Mouse (Mus musculus) frontal cortex, postnatal 36 days (tissue): Measurements from ENCODE around the gene Galnt2.

Experiments used
- DNase-seq, 2 experiments: peaks; one replicate each; pipeline ENCODE4 v3.0.0; 2022; ENCODE audit warnings: low spot score in 2 of 2

Galnt2 gene

DNA sequence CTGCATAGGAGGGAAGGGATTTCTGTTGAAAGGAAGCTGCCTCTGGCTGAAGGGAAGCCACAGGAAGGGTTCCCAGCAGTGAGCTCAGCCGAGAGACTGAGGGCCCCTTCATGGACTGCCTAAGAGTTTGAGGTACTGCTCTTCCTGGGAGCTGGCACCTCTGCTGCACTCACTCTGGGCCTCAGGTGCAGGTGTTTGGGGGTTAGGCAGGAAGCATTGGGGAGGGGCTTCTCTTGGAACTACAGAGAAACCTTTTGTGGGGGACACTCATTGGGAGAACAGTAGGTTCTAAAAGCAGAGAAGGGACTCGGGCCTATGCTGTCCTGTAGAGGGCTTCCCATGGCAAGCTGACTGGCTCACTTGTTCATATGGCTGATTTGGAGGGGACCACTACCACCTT lies 3.3 kb downstream of the Galnt2 start:
- DNase-seq, result no peak

DNA sequence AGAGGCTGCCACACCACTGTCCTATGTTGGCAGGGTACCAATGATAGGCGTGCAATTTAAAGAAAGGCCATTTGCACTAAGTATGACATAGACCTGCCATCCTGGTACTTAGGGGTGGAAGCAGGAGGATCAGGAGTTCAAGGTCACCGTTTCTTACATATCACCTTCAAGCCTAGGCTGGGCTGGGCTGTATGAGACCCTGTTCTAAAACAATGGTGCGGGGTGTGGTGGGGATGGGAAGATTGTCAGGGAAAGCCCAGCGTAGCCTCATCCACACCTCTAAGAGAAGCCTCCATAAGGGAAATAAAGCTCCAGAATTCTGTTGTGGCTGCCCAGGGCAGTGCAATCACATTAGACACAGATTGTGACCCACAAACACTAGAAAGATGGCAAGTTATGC lies 4.3 kb downstream of the Galnt2 start:
- no peak for DNase-seq

GRCm38 (mm10) chr8:124239350-124239749 lies 8.2 kb downstream of the Galnt2 start:
- DNase-seq, result no peak

GRCm38 (mm10) chr8:124240932-124241331 lies 9.7 kb downstream of the Galnt2 start:
- DNase-seq, result no peak

- no peak for DNase-seq
Observed at GRCm38 (mm10) chr8:124242208-124242607, 11.0 kb downstream of the Galnt2 start.

DNA sequence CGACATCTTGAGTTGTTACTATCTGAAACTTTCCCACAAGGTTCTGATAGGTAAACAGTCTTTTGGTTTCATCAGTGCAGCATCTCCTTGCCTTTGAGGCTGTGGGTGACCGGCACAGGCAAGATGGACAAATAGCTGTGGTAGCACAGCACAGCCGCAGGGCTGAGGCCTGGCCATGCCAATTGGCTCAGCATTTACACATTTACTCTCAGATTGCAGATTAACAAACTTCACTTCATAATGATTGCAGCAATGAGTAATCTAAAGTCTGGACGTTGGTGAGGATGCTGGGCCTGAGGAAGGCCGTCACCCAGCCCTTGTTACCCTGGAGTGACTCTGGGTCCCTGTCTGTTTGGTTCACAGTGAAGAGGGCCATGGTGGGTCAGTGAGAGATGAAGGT lies 11.7 kb downstream of the Galnt2 start:
- no peak for DNase-seq

DNA sequence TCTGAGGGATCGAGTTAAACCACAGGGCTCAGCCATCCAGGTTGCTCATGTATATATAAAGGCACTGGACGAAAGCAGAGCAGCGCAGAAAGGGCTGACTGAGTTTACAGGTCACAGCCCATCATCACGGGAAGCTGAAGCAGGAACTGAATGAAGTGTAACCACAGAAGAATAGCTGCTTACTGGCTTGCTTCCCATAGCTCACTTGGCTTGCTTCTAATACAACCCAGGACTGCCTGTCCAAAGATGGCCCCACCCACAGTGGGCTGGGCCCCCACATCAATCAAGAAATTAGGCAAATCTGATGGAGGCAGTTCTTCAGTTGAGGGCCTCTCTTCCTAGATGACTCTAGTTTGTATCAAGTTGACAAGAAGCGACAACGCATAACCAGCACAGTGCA lies 16.4 kb downstream of the Galnt2 start:
- no peak for DNase-seq

- no peak for DNase-seq
Observed at GRCm38 (mm10) chr8:124248688-124249087, 17.5 kb downstream of the Galnt2 start.

DNA sequence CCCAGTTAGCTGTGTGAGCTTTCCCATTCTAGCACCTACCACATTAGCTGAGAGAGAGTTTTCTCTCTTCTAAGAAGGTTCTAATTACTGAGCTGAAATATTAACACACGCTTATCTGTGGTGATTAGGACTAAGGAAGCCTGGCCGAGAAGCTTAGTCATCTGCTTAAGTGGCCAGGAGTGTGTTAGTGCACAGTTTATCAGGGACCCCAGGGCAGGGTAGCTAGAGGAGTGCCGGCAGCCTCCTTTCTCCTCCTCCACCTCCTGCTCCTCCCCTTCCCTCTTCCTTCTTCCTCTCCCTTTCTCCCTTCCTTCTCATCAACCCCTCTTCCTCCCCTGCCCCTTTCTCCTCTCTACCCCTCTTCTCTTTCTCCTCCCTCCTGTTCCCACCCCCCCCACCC lies 19.1 kb downstream of the Galnt2 start:
- DNase-seq, result no peak

DNA sequence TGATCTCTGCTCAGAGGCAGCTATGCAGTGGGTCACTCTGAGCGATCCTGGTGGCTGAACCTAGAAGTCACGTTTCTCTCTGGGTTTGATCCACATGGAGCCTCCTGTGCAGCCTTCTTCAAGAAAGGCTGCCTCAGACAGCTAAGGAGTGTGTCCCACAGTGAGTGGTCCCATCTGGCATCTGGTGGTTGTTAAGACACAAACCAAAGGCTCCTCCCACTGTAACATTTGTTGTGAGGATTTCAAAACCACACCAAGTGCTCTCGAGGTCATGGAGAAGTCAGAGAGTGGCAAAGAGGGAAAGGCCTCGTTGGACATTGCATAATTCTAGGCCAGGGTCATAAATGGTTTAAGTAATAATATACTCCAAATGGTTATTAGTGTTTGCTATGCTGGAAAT lies 19.6 kb downstream of the Galnt2 start:
- no peak for DNase-seq

DNA sequence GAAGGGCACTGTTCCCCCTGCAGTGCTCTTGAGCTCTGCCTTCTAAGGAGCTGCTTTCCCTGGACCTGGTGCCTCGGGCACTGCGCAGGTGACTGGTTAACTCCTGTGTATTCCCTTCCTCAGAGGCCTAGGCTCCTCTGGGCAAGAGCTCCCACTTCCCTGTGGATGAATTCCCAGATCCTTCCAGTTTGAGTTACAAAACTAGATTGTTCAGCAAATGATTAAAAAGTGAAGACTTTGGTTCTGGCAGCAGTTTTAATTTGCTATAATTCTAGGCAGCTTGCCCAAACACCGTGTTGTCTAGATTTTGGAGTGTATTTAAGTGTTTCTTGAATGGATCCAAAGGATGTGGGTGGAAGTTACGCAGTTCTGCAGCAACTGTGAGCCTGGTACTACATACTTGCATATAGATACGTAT lies 21.4 kb downstream of the Galnt2 start:
- DNase-seq, result peak in 1 of 2 experiments; percentile 46

DNA sequence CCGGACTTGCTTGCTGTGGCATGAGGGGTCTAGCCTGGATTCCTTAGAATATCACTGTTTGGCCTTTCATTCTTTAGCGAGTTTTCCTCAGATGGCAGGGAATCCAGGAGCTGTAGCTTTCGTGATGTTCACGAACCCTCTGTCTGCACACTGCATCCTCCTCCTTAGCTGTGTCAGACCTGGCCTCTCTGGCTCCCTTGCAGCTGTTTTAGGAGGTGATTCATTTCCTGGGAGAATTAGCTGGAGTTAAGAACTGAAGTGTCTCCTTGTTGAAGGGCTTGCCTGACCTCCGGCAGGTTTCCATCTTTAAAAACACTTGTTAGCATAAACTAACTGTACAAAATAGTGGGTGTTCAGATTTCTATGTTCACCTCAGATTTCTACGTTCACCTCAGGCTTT lies 22.7 kb downstream of the Galnt2 start:
- no peak for DNase-seq

DNA sequence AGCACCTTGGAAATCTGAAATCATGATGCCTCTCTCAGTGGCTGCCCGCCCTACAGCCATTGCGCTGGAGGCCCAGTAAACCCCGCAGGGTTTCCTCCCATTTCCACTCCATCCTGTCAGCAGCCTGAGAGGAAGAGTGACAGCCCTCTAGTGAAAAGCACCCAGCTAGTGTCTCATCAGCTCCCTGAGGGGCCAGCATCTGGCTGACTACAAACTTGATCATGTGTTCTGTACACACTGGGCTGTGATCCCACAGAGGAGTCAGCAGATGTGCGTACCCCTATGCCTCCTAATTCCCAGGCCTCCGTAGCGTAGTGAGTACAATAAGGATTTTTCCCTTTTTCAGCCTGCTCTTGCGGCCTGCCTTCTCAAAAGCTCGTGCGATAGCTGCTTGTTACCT lies 25.6 kb downstream of the Galnt2 start:
- DNase-seq, result no peak

DNA sequence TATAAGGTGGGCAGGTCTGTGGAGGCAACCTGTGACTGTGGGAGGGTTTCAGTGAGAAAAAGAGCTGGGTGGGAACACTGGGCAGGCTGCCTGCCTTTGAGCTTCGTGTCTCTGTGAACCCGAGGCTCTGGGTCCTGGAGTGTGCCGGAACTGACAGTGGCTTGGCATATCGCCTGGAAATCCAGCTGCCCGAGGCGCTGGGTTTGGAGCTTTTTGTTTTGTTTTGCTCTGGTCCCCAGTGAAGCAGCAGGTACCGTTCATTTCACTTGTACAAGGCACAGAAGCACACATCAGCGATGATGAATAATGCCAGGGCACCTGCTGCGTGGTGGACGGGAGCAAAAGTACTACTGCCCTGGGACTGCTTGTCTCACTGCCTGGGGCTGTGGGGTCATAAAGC lies 26.2 kb downstream of the Galnt2 start:
- DNase-seq, result peak; percentile 51 to 60

GRCm38 (mm10) chr8:124259146-124259545 lies 28.0 kb downstream of the Galnt2 start:
- no peak for DNase-seq

- no peak for DNase-seq
Observed at GRCm38 (mm10) chr8:124259925-124260324, 28.7 kb downstream of the Galnt2 start.

DNA sequence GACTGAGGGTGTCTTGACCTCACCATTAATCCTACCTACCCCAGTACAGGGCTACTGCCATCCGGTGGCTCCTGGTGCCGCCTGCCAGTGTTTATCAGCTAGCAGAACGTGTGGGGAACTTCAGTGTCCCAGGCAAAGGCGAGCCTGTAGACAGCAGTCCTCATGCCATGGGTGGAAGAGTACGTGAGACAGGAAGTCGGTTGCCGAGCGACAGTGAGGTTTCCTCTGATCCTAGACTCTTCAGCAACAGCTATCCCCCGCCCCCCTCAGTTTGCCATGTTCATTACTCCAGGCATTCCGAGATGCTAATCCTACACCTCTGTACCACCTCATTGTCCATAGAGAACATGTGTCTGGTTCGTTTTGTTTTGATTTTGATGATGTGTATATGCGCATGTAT lies 29.2 kb downstream of the Galnt2 start:
- no peak for DNase-seq

GRCm38 (mm10) chr8:124263058-124263457 lies 31.9 kb downstream of the Galnt2 start:
- no peak for DNase-seq

DNA sequence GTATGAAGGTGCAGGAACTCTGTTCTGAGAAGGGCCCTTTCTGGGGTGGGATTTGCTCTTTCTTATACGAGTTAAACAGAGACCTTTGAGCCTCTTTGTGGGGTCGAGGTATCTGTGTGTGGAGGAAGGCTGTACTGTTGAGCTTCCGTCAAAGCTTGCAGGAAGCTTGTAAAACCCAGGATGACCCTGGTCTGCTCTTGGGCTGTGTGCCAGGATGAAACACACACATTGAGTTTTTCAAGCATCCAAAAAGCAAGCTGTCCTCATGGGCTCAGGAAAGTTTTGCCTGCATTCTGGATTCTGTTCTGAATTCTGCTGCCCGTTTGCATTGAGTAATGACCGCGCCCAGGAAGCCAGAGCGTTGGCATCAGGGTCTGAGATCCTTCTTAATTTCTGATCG lies 32.8 kb downstream of the Galnt2 start:
- DNase-seq, result no peak

- no peak for DNase-seq
Observed at GRCm38 (mm10) chr8:124264671-124265070, 33.5 kb downstream of the Galnt2 start.

- DNase-seq, result no peak
Observed at GRCm38 (mm10) chr8:124265130-124265529, 33.9 kb downstream of the Galnt2 start.

- DNase-seq, result no peak
Observed at GRCm38 (mm10) chr8:124265798-124266197, 34.6 kb downstream of the Galnt2 start.

DNA sequence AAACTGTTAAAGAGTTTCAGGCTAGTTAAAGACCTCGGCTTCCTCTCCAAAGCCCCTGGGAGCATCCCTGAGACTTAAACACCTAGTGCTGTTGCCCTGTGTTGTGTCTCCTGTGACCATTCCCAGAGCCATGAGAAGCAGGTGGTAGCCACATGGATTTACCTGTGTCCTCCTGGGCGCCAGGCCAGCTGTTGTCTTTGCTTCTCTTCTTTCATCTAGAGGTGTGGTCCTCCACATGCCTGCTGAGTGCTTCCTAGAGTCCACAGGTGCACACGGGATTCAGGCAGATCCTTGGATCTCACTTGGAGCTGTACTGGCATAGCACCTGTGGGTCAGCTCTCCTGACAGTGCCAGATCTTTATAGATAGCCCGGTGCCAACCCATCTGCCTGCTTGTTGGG lies 36.0 kb downstream of the Galnt2 start:
- no peak for DNase-seq

GRCm38 (mm10) chr8:124270504-124270903 lies 39.3 kb downstream of the Galnt2 start:
- DNase-seq, result no peak

DNA sequence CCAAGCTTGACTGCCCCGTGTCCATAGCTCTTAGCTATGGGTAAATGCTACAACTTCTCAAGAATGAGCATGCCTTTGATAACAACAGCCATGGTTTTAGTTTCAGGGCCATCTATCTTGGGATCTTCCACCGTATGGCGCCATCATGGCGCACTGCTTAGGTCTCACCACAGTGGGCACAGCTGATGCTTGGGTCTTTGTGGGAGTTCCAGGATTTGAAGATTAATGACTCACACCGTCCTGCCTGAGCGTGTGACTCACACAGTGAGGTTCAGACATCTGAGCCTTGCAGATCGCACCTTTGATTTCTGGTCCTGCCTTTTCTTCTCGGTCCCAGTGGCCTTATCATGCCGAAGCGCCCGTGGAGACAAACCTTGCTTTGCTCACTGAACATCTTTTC lies 39.7 kb downstream of the Galnt2 start:
- no peak for DNase-seq
